Mouse (Mus musculus): Measurements from ENCODE around the gene Dnajb14. TPM values are rescaled to one million over a fixed set of nuclear protein-coding genes. Genes with fewer than 3 reads are reported as not detected.
"Not testable (repeated sequence)": the region's sequence is repeated elsewhere in the genome, so short reads cannot be mapped to it uniquely, and the experiment has no call there.

Dnajb14 gene
- total and polyA plus RNA-seq, 2 experiments, result 2.2 to 5.9 TPM

DNA sequence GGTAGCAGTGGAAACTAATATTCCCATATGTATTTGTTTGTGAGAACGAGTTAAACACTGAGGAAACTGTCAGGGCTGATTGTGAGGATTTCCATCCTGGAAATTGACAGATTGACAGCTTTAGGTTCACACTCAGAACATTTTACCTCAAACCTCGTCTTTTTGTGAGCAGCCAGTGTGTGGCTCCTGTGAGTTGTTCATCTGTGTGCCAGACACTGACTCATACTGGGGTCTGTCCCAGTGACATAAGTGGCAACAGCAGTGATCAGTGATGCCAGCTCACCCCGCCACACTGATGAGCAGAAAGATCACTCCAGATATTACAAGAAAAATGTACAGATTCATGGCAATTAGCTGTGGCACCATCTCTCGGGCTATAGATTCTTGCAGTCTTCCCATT is 92.0 kb downstream of the Dnajb14 start:
- Histone ChIP-seq H3K9ac (ENCODE audit: low read depth, low read length) (no peak overlapping the region), H3K27ac (replicated peaks; ENCODE audit: insufficient read depth, low read depth, low read length) (no peak overlapping the region), H3K4me3 (ENCODE audit: insufficient read depth, low read depth, low read length) (no peak overlapping the region), H3K4me1 (ENCODE audit: control insufficient read depth, insufficient read depth, low read length) (no peaks in the 10 kb centered on the region), H3K27me3 (ENCODE audit: control insufficient read depth, insufficient read depth, low read length) (no peaks in the 10 kb centered on the region), H3K79me2 (ENCODE audit: control insufficient read depth, insufficient read depth, low read length) (no peaks in the 10 kb centered on the region), H3K36me3 (ENCODE audit: control insufficient read depth, insufficient read depth, low read length) (no peaks in the 10 kb centered on the region)
- DNase-seq (ENCODE audit: extremely low read depth, low read depth, low spot score), result no peak
- WGBS, result 82% methylated on average over 4 of the region's 4 CpGs
- no peak for TF ChIP-seq CTCF (IDR thresholded peaks at IDR 0.05; ENCODE audit: low read depth, low read length)
- TF ChIP-seq POLR2A (IDR thresholded peaks at IDR 0.05; ENCODE audit: extremely low read depth, insufficient read depth, low read length), result no peak

DNA sequence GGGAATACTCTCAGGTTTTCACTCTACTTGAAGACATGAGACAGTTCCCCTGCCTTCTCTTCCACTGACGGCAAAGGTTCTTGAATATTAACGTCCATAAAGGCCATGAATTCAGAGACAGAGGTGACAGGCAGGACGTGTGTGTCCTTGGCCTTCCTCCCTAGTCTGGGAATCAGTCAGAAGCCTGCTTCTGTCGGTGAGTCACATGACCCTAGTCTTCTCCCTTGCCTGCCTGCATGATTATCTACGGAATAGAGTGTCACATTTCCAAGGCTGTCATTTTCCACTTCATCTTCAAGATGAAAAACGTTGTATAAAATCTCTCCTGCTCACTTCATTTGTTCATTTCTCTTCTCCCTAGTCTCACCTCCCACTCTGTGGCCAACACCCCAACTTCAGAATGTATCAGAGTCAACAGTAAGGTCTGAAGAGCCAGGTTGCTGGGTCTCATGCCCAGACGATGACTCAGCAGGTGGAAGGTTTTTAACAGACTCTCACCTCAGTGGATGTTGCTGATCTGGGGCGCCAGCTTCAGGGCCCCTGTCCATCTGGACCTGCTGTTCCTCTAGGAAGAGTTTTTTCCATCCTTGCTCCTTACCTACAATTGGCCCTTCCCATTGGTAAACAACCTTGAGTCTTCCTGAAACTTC is 94.4 kb downstream of the Dnajb14 start:
- DNase-seq (ENCODE audit: extremely low read depth, low read depth, low spot score), result no peak
- Histone ChIP-seq H3K27me3 (ENCODE audit: control insufficient read depth, insufficient read depth, low read length) (no peaks in the 10 kb centered on the region), H3K4me3 (ENCODE audit: insufficient read depth, low read depth, low read length) (no peak overlapping the region), H3K27ac (replicated peaks; ENCODE audit: insufficient read depth, low read depth, low read length) (no peak overlapping the region), H3K36me3 (ENCODE audit: control insufficient read depth, insufficient read depth, low read length) (no peaks in the 10 kb centered on the region), H3K4me1 (ENCODE audit: control insufficient read depth, insufficient read depth, low read length) (no peaks in the 10 kb centered on the region), H3K9ac (ENCODE audit: low read depth, low read length) (no peak overlapping the region), H3K79me2 (ENCODE audit: control insufficient read depth, insufficient read depth, low read length) (no peaks in the 10 kb centered on the region)
- 65% methylated on average over 8 of the region's 8 CpGs for WGBS
- no peak for TF ChIP-seq CTCF (IDR thresholded peaks at IDR 0.05; ENCODE audit: low read depth, low read length)
- no peak for TF ChIP-seq POLR2A (IDR thresholded peaks at IDR 0.05; ENCODE audit: extremely low read depth, insufficient read depth, low read length)

DNA sequence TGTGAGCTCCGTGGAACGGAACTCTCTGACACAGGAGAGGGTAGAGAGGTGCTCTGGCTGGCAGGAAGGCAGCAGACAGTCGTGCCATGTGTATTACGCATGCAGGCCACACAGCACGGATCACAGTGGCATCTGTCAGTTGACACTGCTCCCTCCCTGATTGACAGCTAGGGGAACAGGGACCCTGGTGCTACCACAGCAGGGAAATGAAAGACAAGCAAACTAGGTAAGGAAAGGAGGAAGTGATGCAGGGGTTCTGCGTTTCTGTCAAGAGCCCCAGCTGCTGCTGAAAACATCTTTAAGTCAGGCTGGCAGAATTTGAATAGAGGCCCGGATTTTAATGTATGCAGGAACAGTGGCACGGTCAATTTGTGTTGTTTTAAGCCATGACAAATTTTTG is 96.0 kb downstream of the Dnajb14 start:
- H3K4me1 ChIP-seq (ENCODE audit: control insufficient read depth, insufficient read depth, low read length), result no peaks in the 10 kb centered on the region
- H3K79me2 ChIP-seq (ENCODE audit: control insufficient read depth, insufficient read depth, low read length), result no peaks in the 10 kb centered on the region
- no peaks in the 10 kb centered on the region for H3K36me3 ChIP-seq (ENCODE audit: control insufficient read depth, insufficient read depth, low read length)
- H3K27me3 ChIP-seq (ENCODE audit: control insufficient read depth, insufficient read depth, low read length), result no peaks in the 10 kb centered on the region
- 82% methylated on average over 8 of the region's 8 CpGs for WGBS
- DNase-seq (ENCODE audit: extremely low read depth, low read depth, low spot score), result no peak
- H3K9ac ChIP-seq (ENCODE audit: low read depth, low read length), result no peak overlapping the region
- no peak overlapping the region for H3K4me3 ChIP-seq (ENCODE audit: insufficient read depth, low read depth, low read length)
- TF ChIP-seq CTCF (IDR thresholded peaks at IDR 0.05; ENCODE audit: low read depth, low read length) (no peak), POLR2A (IDR thresholded peaks at IDR 0.05; ENCODE audit: extremely low read depth, insufficient read depth, low read length) (no peak)
- H3K27ac ChIP-seq (replicated peaks; ENCODE audit: insufficient read depth, low read depth, low read length), result no peak overlapping the region

DNA sequence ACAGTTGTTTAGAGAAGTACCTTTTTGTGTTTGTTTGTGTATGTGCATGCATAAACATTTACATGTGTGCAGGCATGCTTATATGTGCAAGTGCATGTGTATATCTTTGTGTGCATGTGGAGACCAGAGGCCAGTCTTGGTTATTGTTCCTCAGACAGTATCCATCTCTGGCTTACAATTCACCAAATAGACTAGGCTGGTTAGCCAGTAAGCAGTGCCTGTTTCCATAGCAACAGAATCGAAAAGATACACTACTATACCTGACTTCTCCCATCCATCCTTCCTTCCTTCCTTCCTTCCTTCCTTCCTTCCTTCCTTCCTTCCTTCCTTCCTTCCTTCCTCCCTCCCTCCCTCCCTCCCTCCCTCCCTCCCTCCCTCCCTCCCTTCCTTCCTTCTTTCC is 96.5 kb downstream of the Dnajb14 start:
- H3K9ac ChIP-seq (ENCODE audit: low read depth, low read length); DNase-seq (ENCODE audit: extremely low read depth, low read depth, low spot score); H3K4me3 ChIP-seq (ENCODE audit: insufficient read depth, low read depth, low read length); H3K27ac ChIP-seq (replicated peaks; ENCODE audit: insufficient read depth, low read depth, low read length); H3K79me2 ChIP-seq (ENCODE audit: control insufficient read depth, insufficient read depth, low read length); H3K4me1 ChIP-seq (ENCODE audit: control insufficient read depth, insufficient read depth, low read length); H3K27me3 ChIP-seq (ENCODE audit: control insufficient read depth, insufficient read depth, low read length); H3K36me3 ChIP-seq (ENCODE audit: control insufficient read depth, insufficient read depth, low read length): not testable (repeated sequence)
- 68% methylated on average over 1 of the region's 1 CpGs for WGBS

Other genes with a start within 250 kb of the Dnajb14 start
- 0.37 and 0.40 TPM in 2 replicates for gene Ddit4l, start 246.1 kb upstream of the Dnajb14 start, total RNA-seq (2014; rRNA removed)
- gene Ddit4l, start 246.1 kb upstream of the Dnajb14 start, polyA plus RNA-seq (2012; rRNA removed), result 0.44 and 0.45 TPM in 2 replicates
- not detected in 2 replicates for gene Gm21962, start 196.2 kb upstream of the Dnajb14 start, total RNA-seq (2014; rRNA removed)
- not detected in 2 replicates for gene Gm21962, start 196.2 kb upstream of the Dnajb14 start, polyA plus RNA-seq (2012; rRNA removed)
- gene H2afz, start 3.2 kb upstream of the Dnajb14 start, total RNA-seq (2014; rRNA removed), result 134 and 180 TPM in 2 replicates
- gene H2afz, start 3.2 kb upstream of the Dnajb14 start, polyA plus RNA-seq (2012; rRNA removed), result 113 and 141 TPM in 2 replicates
- 24.5 and 26.8 TPM in 2 replicates for gene Lamtor3, start 50.8 kb downstream of the Dnajb14 start, total RNA-seq (2014; rRNA removed)
- gene Lamtor3, start 50.8 kb downstream of the Dnajb14 start, polyA plus RNA-seq (2012; rRNA removed), result 10.8 and 11.1 TPM in 2 replicates
- 1.4 and 1.6 TPM in 2 replicates for gene Dapp1, start 113.9 kb downstream of the Dnajb14 start, total RNA-seq (2014; rRNA removed)
- 0.32 and 0.59 TPM in 2 replicates for gene Dapp1, start 113.9 kb downstream of the Dnajb14 start, polyA plus RNA-seq (2012; rRNA removed)
- gene 1110002E22Rik, start 197.4 kb downstream of the Dnajb14 start, total RNA-seq (2014; rRNA removed), result under 0.01 TPM in 1 of 2 replicates, not detected in the other
- gene 1110002E22Rik, start 197.4 kb downstream of the Dnajb14 start, polyA plus RNA-seq (2012; rRNA removed), result not detected in 2 replicates
- gene Gm5105, start 199.7 kb downstream of the Dnajb14 start, total RNA-seq (2014; rRNA removed), result not detected in 2 replicates
- gene Gm5105, start 199.7 kb downstream of the Dnajb14 start, polyA plus RNA-seq (2012; rRNA removed), result not detected in 2 replicates

All from liver, adult 2 months (tissue).